Mouse (Mus musculus) B cell, adult (primary cell): Measurements from ENCODE around the gene Gm21708. TPM values are rescaled to one million over a fixed set of nuclear protein-coding genes. Genes with fewer than 3 reads are reported as not detected.

Experiments used
- total RNA-seq: library from RNA; stranded (reverse); gene quantifications from 4 replicates; pipeline ENCODE4 v1.2.4, GENCODE M21; 2023; ENCODE audit not compliant: inconsistent age

The Gm21708 gene
- total RNA-seq = not detected in 4 replicates

GRCm38 (mm10) chrY:3410067-3410466 is at the start of gene Gm21708, which contains the start of gene Gm21704:
Gene Gm21708, minus strand, starts transcription at chrY:3410167.
Gene Gm21704, minus strand, starts transcription at chrY:3410167.

Other genes with a start within 250 kb of the Gm21708 start
- gene Gm21677, start 103.7 kb downstream of the Gm21708 start, total RNA-seq = not detected in 4 replicates
- gene Gm21693, start 64.8 kb downstream of the Gm21708 start, total RNA-seq = not detected in 4 replicates
- gene Gm21704, start within 50 bp of the Gm21708 start, total RNA-seq = not detected in 4 replicates